Mouse (Mus musculus) monocyte, adult 2 months (primary cell): ENCODE results near the gene Gm37240.
A peak's percentile ranks its signal among the peaks of the same experiment; 100 is the strongest.

Source experiments
- DNase-seq, 2 experiments: peaks; one replicate each; pipeline ENCODE4 v3.0.0; 2022; ENCODE audit warnings: low spot score in 2 of 2, low read depth in 1 of 2

Gm37240 gene

DNA sequence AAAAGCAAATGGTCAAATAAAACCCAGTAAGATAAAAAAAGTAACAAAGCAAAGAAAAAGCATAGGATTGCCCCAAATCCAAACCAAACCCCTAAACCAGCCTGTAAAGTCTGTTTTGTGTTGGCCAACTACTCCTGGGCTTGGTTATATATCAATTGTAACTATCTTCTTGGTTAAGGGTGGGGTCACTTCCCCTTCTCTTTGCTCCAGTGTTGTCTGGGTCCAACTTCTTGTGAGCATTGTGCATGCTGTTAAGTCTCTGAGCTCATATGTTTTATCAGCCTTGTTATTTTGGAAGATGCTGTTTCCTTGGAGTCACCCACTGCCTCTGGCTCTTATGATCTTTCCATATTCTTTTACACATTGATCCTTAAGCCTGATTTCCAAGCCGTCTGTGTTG lies 1032.9 kb downstream of the Gm37240 start:
- DNase-seq, result no peak

DNA sequence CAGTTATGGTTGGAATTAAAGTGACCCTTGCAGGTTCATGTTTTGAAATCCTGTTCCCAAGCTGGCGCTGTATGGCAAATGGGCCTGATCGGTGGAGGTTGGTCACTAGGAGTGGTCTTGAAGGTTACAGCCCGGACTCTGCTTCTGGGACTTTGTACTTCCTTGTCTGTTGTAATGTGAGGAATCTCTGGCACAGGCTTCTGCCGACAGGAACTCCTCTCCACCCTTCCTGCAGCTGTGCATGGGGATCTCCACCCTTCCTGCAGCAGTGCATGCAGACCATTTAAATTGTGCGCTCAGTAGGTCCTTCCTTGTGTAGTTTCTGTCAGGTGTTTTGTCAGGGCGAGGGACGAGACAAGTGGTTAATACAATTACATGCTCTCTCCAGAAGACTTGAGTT lies 1034.4 kb downstream of the Gm37240 start:
- no peak for DNase-seq

DNA sequence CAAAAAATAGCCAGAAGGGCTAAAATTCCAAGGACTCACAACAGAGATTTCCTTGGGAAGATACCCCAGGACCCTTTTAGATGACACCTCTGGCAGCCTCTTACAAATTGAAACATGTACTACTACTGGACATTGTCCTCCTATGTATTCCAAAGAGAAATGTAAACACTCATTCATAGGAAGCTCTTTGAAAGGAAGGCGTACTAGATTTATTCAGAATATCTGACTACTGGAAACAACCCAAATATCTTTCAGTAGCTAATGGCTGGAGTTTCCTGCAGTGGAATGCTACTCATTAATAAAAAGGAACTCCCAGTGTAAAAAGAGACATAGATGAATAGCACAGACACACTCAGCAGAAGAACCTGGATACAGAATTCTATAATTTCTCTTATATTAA lies 1035.5 kb downstream of the Gm37240 start:
- DNase-seq, result no peak

DNA sequence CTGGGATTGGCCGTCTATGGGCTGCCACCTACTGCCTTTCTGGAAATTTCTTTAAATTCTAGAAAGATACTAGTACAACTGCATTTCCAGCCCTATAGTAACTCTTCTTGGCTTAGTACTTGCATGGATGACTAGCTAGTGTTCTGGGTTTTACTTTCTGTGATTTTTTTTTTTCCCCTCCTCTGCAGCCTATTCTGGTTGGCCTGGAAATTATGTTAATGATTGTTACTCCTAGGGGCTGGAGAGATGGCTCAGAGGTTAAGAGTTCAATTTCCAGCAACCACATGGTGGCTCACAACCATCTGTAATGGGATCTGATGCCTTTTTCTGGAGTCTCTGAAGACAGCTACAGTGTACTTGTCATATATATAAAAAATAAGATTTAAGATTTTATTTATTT lies 1036.9 kb downstream of the Gm37240 start:
- DNase-seq, result no peak

DNA sequence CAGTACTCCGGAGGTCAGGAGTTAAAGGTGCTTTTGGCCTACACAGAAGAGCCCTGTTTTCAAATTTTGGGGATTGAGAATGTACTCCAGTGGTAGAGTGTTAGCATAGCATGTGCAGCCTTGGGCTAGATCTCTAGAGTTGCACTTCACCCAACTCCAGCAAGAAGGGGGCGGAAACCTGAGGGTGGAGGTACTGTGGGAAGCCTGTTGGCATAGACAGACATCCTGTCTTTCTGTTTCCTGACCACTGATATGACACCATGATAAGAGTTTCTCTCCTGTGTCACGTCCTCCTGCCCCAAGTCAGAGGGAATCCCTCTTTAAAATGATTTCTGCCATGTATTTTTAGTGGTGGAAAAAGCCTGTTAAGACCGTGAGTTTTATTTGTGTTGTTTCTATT lies 1038.5 kb downstream of the Gm37240 start:
- no peak for DNase-seq

DNA sequence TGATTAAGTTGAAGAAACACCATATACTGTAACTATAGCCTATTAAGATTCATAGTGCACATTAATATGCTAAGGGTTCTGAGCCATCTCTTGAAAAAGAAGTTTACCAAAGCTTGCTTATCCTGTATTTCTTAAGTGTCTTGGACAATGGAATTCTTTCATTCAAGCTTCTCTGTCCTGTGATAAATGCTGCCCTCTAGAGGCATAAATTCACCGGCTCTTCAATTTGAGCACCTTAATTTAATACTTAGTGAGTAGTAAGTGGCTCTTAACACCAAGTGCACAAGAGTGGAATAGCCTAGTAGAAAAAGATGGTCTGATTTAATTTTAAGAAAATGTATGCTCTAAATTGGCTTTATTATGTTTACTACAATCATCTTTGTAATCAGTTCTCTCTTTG lies 1043.7 kb downstream of the Gm37240 start:
- DNase-seq, result no peak

DNA sequence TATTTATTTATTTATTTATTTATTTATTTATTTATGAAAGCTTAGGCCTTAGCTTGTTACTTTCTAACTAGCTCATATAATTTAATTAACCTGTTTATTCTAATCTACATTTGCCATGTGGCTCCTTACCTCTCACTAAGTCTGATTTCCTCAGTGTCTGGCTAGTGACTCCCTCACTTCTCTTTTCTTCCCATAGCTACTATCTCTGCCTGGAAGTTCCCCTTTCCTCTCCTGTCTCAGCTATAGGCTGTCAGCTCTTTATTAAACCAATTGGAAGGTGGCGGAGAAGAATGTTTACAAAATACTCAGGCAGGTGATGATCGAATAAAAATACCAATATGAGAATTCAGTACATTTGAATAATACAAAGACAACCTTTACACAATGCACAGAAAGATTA lies 1044.5 kb downstream of the Gm37240 start:
- DNase-seq, result no peak

DNA sequence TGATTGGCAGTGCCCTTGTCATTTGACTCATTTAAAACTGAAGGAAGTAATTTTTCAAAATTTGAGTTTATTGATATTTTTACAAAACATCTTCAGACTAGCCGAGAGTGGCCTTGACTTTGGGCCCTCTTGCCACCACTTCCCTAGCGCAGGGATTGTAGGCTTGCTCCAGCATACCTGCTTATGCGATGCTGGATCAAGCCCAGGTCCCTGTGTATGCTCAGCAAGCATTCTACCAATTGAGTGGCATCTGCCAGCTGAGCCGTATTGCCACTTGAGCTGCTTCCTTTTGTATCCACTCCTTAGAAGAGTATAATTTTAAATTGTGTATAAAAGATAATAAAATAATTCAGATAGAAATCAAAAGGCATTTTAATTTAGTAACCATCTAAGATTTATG lies 1046.0 kb downstream of the Gm37240 start:
- DNase-seq, result no peak

DNA sequence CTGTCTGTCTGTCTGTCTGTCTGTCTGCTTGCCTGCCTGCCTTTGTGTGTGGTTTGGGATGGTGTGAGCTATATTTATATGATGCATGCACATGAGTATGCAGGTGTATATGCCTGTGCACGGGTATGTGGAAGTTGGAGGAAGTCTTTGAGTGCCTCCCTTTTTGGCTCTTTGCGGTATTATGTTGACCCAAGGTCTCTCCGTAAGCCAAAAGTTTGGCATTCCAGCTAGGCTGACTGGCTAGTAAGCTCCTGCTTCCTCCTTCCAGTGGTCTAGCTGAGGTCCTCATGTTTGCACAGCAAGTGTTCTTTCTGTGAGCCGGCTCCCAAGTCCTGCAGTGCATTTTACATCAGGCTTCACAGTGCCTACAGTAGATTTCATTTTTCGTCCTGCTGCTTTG lies 1047.8 kb downstream of the Gm37240 start:
- DNase-seq, result no peak

DNA sequence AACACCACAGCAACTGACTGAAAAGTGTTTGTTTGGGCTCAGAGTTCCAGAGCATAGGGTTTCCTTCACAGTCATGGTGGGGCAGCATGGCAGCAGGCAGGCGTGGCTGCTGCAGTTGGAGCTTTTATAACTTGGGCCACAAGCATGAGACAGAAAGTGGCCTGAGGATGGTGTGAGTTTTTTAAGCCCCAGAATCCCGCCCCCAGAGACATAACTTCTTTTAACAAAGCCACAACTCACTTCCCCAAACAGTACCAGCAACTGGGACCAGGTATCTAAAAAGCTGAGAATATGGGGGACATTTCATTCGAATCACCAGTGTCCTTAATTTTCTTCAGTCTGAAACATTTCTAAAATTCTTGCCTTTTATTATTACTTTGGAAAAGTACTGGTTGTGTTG lies 1049.3 kb downstream of the Gm37240 start:
- no peak for DNase-seq

DNA sequence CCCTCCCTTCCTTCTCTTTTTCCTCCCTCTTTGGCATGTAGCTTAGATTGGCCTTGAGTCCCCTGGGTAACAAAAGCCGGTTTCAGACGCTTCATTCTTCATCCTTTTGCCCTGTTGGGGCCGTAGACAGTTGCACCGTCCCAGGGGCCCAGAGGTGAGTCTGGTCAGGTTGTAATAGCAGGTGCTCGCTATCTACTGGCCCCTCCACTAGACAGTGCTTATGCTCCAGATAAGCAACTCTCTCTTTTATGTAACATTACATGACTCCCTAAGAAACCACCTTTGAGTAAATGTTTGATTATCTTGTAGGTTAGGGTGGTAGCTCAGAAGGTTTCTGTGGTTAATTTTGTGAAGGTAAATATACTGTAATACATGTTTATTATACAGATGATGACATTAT lies 1051.3 kb downstream of the Gm37240 start:
- DNase-seq, result no peak

DNA sequence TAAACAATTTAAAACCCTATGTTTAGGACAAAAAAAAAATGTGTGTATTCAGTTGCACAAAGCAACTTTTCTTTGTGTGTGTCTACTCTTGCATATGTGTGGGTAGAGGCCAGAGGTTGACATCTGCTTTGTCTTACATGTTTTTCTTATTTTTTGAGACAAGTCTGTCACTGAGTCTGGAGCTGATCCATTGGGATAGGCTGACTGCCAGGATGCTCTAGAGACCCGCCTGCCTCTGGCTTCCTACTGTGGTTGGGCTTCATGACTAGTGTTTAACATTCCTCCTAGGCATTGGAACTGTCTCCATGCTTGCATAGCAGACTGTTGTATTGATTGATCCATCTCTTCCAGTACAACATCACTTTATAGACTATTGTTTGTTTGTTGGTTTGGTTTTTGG lies 1058.0 kb downstream of the Gm37240 start:
- no peak for DNase-seq

DNA sequence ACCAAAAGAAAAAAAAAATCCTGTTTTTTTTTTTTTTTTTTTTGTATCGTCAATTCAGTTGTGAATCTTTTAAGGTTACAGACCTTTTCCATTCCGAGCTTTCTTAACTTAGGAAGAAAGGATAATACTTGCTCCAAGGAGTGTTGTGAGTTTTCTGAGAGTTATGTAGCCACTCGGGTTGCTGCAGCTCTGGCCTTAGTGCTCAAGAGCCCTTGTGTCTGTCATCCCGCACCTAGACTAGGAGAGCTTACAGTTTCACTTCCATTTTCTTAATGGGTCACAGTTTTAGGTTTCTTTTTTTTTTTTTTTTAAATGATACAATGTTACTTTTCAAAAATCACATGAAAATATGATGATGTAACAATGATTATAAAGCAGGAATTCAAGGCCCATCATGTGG lies 1059.7 kb downstream of the Gm37240 start:
- DNase-seq, result no peak

DNA sequence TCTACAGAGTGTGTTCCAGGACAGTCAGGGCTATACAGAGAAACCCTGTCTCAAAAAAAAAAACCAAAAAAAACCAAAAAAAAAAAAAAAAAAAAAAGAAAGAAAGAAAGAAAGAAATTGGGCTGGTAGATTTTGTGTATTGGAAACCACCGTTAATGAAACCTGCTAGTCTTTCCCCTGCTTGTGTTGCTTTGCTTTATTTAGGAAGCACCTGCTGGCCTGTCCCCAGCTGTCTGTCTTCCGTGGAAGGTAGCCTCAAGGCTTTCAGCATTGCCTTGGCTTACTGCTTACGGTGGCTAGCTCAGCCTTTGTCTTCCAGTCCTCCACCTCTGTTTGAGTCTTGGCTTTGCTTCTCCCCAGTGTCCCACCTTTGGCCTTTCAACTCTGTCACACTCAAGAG lies 1060.4 kb downstream of the Gm37240 start:
- no peak for DNase-seq

DNA sequence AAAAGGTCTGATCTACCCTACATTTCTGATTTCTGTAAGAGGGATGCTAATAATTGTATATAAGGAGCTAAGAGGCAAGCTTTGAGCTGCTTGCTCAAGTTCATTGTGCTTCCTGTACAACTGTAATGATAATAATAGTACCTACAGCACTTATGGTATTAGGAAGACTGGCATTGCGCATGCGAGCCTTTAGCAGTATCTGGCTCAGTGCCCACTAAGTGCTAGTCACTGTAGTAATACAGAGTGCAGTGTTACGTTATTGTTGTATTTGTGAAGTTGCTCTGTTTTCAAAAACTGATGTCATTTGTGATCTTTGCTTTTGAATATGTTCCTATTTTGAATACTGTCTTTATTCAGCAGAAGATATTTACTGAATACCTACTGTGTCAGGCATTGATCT lies 1060.9 kb downstream of the Gm37240 start:
- no peak for DNase-seq

DNA sequence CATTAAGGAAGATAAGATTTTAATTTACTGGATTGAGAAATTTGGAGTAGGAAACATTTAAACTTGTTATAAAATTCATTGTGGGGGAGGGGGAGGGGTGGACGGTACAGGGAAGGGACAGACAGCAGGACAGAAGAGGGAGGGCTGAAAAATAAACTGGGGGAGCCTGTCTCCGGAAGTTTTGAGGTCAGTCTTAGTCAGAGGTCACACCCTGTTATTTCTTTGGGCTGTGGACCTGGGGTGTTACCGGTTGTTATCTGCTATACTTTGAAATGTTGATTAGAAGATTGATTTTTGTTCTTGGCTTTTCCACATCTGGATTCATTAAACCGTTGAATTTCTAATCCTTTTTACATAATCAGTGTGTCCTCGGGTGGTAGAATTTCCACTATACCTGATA lies 1061.3 kb downstream of the Gm37240 start:
- DNase-seq, result no peak

DNA sequence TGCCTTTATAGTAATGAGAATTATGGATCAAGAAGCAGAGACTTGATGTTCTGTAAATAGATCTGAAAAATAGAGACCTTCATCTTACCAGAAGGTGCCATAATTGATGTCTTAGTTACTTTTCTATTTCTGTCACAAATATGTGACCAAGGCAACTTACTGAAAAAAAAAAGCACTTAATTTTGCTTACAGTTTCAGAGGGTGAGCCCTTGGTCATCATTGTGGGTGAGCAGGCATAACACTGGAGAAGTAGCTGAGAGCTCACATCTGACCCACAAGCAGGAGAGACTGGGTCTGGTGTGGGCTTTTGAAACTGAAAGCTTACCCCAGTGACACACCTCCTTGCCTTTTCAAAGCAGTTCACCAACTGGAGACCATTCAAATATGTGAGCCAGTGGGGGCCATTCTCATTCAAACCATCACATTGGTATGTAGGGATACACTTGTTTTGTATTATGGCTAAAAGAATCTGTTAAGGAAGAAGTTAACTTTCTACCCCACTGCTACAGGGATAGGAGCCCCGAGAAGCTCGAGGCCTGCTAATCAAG lies 1066.6 kb downstream of the Gm37240 start:
- no peak for DNase-seq

DNA sequence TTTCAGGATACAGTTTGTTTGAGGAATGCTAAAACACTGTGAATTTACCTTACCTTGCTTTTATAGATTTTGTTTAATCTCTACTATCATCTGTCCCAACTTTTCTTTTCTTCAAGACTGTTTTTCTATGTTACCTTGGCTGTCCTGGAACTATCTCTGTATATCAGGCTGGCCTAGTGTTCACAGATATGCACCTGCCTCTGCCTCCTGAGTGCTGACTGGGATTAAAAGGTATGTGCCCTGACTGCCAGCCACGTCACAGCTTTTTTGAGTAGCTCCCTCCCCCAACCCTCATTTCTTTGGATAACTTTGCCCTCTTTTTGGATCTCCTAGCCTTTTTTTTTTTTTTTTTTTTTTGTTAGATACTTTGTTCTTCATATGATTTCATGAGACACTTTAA lies 1070.4 kb downstream of the Gm37240 start:
- no peak for DNase-seq

DNA sequence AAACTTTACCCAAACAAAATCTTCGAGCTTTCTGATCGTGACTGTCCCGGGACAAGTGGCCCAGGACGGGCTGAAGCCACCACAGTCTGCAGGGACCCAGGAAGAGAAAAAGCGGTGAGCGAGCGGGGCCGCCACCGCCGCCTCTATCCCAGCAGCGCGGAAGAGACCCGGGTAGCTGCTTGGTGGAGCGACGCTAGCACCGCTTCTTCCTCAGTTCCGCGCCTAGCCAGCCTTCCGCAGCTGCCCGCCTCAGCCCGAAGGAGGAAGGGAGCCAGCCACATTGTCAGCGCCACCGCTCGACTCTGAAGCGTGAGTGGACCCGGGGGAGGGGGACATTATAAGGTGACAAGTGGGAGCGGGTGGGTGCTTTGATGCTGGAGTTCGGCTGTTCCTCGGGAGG lies 1071.9 kb downstream of the Gm37240 start:
- DNase-seq, result peak in 1 of 2 experiments; percentile 34

DNA sequence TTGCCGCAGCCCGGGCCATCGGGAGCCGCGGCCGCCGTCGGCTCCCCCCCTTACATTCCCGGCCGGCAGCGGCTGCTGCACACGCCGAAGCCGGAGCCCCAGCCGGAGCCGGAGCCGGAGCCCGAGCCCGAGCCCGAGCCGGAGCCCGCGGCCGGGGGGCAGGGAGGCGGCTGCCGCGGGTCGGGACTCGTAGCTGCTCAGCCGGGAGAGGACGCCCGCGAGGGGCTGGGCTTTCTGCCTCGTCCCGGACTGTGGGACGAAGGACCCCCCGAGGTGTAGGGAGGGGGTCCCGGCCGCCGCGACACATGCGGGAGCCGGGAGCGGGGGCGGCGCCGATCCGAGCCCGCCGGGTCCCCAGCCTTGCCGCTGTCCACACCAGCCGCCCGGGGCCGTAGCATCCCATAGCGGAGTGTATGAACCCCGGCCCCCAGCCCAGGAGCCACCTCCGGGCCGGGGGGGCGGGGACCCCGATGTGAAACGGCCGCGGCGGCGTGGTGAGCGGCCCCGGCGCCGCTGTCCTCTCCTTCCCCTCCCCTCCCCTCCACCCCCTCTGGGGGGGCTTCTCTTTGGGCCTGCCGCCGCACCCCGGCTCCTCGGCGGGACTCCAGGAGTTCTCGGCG lies 1072.4 kb downstream of the Gm37240 start, which contains the start of gene Fbxw7:
Gene Fbxw7 (plus strand): TSS at position 507 of the 620 bp plus-strand sequence.
- DNase-seq, result no peak

DNA sequence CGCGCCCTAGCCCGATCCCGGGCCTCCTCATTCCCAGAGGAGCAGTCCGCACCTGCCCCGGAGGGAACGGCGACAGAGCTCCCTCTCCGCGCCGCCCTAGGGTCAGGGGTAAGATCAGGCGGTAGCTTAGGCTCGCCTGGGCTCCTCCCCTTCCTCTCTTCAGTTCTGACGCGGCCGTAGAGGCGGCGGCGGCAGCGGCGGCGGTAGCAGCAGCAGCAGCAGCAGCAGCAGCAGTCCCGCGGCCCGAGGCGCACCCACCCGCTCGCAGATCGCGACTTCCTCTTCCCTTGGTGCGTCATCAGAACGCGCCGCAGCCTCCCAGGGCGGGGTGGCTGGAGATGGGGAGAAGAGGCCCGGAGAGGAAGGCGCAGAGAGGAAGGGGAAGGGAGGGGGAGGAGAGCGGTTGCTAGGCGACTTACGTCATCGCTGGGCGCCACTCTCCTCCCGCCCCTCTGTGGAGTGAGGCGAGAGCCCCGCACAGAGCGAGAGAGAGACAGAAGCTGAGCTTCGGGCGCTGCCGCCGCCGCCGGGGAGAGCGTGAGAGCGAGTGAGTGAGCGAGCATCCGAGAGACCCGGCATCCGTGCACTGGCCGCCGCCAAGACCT lies 1073.1 kb downstream of the Gm37240 start:
- peak; percentile 100 for DNase-seq

DNA sequence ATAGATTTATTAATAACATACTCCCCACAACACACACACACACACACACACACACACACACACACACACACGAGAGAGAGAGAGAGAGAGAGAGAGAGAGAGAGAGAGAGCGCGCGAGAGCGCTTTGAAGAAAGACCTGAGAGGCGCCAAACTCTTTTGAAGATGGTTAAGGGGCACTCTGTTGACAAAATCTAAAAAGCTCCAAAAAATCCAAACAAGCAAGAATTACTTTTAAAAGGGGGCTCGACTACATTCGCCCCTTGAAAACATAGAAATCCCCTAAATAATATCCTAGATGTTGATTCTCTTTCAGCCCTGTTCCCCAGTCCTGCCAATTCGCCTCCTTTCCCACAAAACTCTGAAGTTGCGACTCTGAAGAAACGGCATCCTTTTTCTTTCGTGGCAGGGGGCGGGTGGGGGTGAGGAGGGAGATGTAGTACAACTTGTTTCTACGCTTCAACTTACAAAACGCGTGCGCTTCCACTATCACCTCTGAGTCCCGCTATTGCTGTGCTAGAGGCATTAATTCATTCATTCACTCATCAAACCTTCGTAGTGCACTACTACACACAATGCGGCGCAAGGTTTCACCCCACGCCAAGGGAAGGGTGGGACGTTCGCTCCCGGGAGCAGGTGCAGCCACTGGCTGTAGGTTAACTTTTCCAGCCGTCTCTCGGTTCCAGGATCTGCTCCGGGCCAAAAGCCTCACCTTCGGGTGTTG lies 1073.7 kb downstream of the Gm37240 start:
- DNase-seq, result no peak
